ENCODE assay signal across 13 mouse cellular contexts in the genomic region with DNA sequence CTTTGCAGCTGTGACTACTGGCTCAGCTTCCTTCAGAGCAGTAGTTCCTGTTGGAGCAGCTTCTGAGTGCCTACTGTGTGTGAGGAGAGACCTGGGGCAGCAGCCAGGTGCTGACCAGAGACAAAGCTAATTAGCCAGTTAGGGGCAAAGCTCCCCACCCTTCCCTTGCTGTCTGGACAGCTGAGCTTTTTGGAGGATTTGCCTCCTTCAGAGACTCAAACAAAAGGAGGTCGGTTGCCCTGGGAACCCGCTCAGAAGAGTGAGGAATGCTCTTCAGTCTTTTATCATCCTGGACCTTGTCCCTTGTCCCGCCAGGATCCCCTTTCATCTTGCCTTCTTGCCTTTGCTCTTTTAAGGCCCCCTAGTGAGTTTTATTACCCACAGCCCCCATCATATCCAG. TPM values are rescaled to one million over a fixed set of nuclear protein-coding genes. Genes with fewer than 3 reads are reported as not detected.
A peak's percentile ranks its signal among the peaks of the same experiment; 100 is the strongest.
DNase-seq lines count a peak whose midpoint lies in the region; ATAC-seq lines count a peak whose summit lies in the region.
"Had no signal": no experiment of that assay in that cellular context is flagged by ENCODE, and none has a peak within 500 bp of the region (broad histone marks: within the 10 kb centered on the region; RNA-seq: fewer than 3 reads in every experiment).

No protein-coding gene starts in this region.

- 0 out of 2 replicates have a peak overlapping the region, but pooled peaks have one; percentile 8 for H3K27ac ChIP-seq in limb, embryonic 12.5 days
- H3K27ac ChIP-seq in limb, embryonic 10.5 days, result no peak overlapping the region
- H3K27ac ChIP-seq in hindbrain, embryonic 10.5 days, result peak overlapping the region; percentile 79; the same call in 1 of the 2 replicates
- H3K27ac ChIP-seq in midbrain, embryonic 14.5 days (replicated peaks; ENCODE audit: low read depth, low read length), result no peak overlapping the region
- H3K27ac ChIP-seq: liver, embryonic 12.5 days had no signal

- no peaks in the 10 kb centered on the region for H3K36me3 ChIP-seq in limb, embryonic 12.5 days
- no peaks in the 10 kb centered on the region for H3K36me3 ChIP-seq in limb, embryonic 10.5 days
- H3K36me3 ChIP-seq in hindbrain, embryonic 10.5 days, result no peaks in the 10 kb centered on the region
- H3K36me3 ChIP-seq in midbrain, embryonic 14.5 days (ENCODE audit: control insufficient read depth, insufficient read depth, low read length), result no peaks in the 10 kb centered on the region
- H3K36me3 ChIP-seq: liver, embryonic 12.5 days had no signal

- H3K9me3 ChIP-seq in limb, embryonic 12.5 days, result no peaks in the 10 kb centered on the region
- no peaks in the 10 kb centered on the region for H3K9me3 ChIP-seq in limb, embryonic 10.5 days (replicated peaks)
- H3K9me3 ChIP-seq in hindbrain, embryonic 10.5 days, result no peaks in the 10 kb centered on the region
- H3K9me3 ChIP-seq in midbrain, embryonic 14.5 days (ENCODE audit: control insufficient read depth, low read length), result no peaks in the 10 kb centered on the region
- H3K9me3 ChIP-seq: liver, embryonic 12.5 days had no signal

- peaks cover 9% of the 10 kb centered on the region for H3K4me1 ChIP-seq in limb, embryonic 12.5 days (replicated peaks)
- peaks cover 8% of the 10 kb centered on the region for H3K4me1 ChIP-seq in limb, embryonic 10.5 days
- peaks cover 15% of the 10 kb centered on the region for H3K4me1 ChIP-seq in hindbrain, embryonic 10.5 days (replicated peaks)
- 0 out of 2 replicates have a peak, but pooled peaks cover 9% of the 10 kb centered on the region for H3K4me1 ChIP-seq in midbrain, embryonic 14.5 days (ENCODE audit: control insufficient read depth, insufficient read depth, low read length)
- H3K4me1 ChIP-seq: liver, embryonic 12.5 days had no signal

- no peak for DNase-seq in limb, embryonic 10.5 days (ENCODE audit: low spot score)
- peak; percentile 81 for DNase-seq in hindbrain, embryonic 10.5 days (ENCODE audit: low spot score)
- peak; percentile 70 for DNase-seq in midbrain, embryonic 14.5 days
- no peak for DNase-seq in cerebellum, postnatal 10 days
- DNase-seq in cerebellum, adult 11-12 months, result no peak
- no peak for DNase-seq in left cerebral cortex, postnatal 4 days
- no peak for DNase-seq in urinary bladder, postnatal 14 days (ENCODE audit: low spot score)
- DNase-seq: adrenal gland, postnatal 14 days; cerebellum, postnatal 25 days; heart, postnatal 10 days; kidney, adult 2 months had no signal

- H3K4me2 ChIP-seq in limb, embryonic 12.5 days, result no peak overlapping the region
- 0 out of 2 replicates have a peak overlapping the region, but pooled peaks have one; percentile 6 for H3K4me2 ChIP-seq in midbrain, embryonic 14.5 days (ENCODE audit: low read length)
- H3K4me2 ChIP-seq: liver, embryonic 12.5 days had no signal

- H3K4me3 ChIP-seq in limb, embryonic 12.5 days (replicated peaks), result no peak overlapping the region
- H3K4me3 ChIP-seq in limb, embryonic 10.5 days, result no peak overlapping the region
- no peak overlapping the region for H3K4me3 ChIP-seq in hindbrain, embryonic 10.5 days
- no peak overlapping the region for H3K4me3 ChIP-seq in midbrain, embryonic 14.5 days (replicated peaks; ENCODE audit: low read depth, low read length)
- H3K4me3 ChIP-seq: liver, embryonic 12.5 days had no signal

- intact Hi-C loops in left cerebral cortex, postnatal 4 days (cut with DNase I), result no loop called here

- no peak for ATAC-seq in limb, embryonic 12.5 days (ENCODE audit: insufficient number of reproducible peaks, insufficient read depth, low FRiP score, low TSS enrichment, low read depth)
- ATAC-seq in midbrain, embryonic 14.5 days (ENCODE audit: low FRiP score, low TSS enrichment), result no peak; the same call in 1 of the 2 replicates
- ATAC-seq: liver, embryonic 12.5 days had no signal

- no peaks in the 10 kb centered on the region for H3K27me3 ChIP-seq in limb, embryonic 12.5 days
- H3K27me3 ChIP-seq in limb, embryonic 10.5 days (ENCODE audit: low read depth, poor library complexity, severe bottlenecking), result no peaks in the 10 kb centered on the region
- peaks cover 4% of the 10 kb centered on the region for H3K27me3 ChIP-seq in hindbrain, embryonic 10.5 days (ENCODE audit: insufficient read depth, poor library complexity, severe bottlenecking)
- no peaks in the 10 kb centered on the region; the same call in 1 of the 2 replicates for H3K27me3 ChIP-seq in midbrain, embryonic 14.5 days (ENCODE audit: control insufficient read depth, insufficient read depth, low read length)
- H3K27me3 ChIP-seq: liver, embryonic 12.5 days had no signal

- H3K9ac ChIP-seq in limb, embryonic 12.5 days (replicated peaks), result no peak overlapping the region
- no peak overlapping the region for H3K9ac ChIP-seq in midbrain, embryonic 14.5 days (replicated peaks; ENCODE audit: low read length)
- H3K9ac ChIP-seq: liver, embryonic 12.5 days had no signal

- 4% methylated on average over 3 of the region's 3 CpGs for WGBS in limb, embryonic 12.5 days
- WGBS in limb, embryonic 10.5 days, result 4% methylated on average over 3 of the region's 3 CpGs
- WGBS in hindbrain, embryonic 10.5 days, result 4% methylated on average over 3 of the region's 3 CpGs
- WGBS in midbrain, embryonic 14.5 days, result 0% methylated on average over 3 of the region's 3 CpGs

RNA-seq across cellular contexts. Expression of a gene that starts 46.8 kb away (rescaled TPM):
- polyA plus RNA-seq in limb, embryonic 12.5 days (2016; fragmentation: Nextera tagmentation; extraction: Ambion mirVana), result 521 and 524 TPM in 2 replicates
- 226 and 227 TPM in 2 replicates for polyA plus RNA-seq in limb, embryonic 10.5 days (2016; fragmentation: Nextera tagmentation; extraction: Ambion mirVana)
- 272 TPM in 2 replicates for polyA plus RNA-seq in hindbrain, embryonic 10.5 days (2016; fragmentation: Nextera tagmentation; extraction: Ambion mirVana)
- polyA plus RNA-seq in midbrain, embryonic 14.5 days (2014; fragmentation: Nextera tagmentation; extraction: Ambion mirVana), result 295 and 338 TPM in 2 replicates
- 10 to 100 TPM; 15.8 to 36.9 TPM for total RNA-seq in left cerebral cortex, postnatal 4 days (2021)

RNA-seq across cellular contexts. Expression of a gene that starts 50.9 kb away (rescaled TPM):
- 3.2 and 3.6 TPM in 2 replicates for polyA plus RNA-seq in limb, embryonic 12.5 days (2016; fragmentation: Nextera tagmentation; extraction: Ambion mirVana)
- 1.5 and 1.7 TPM in 2 replicates for polyA plus RNA-seq in limb, embryonic 10.5 days (2016; fragmentation: Nextera tagmentation; extraction: Ambion mirVana)
- 1.00 and 1.6 TPM in 2 replicates for polyA plus RNA-seq in hindbrain, embryonic 10.5 days (2016; fragmentation: Nextera tagmentation; extraction: Ambion mirVana)
- 2.0 and 2.3 TPM in 2 replicates for polyA plus RNA-seq in midbrain, embryonic 14.5 days (2014; fragmentation: Nextera tagmentation; extraction: Ambion mirVana)
- total RNA-seq in left cerebral cortex, postnatal 4 days (2021), result 10 to 100 TPM; 41.1 to 42.8 TPM

Comparison
In these comparisons a context has a peak if more than half of its experiments do, and no peak if none do; other contexts are left out.
1. H3K27ac ChIP-seq: peak in limb, embryonic 12.5 days (single experiment) and hindbrain, embryonic 10.5 days (single experiment); none in limb, embryonic 10.5 days (single experiment) and midbrain, embryonic 14.5 days (single experiment).
2. DNase-seq: peak in hindbrain, embryonic 10.5 days (single experiment) and midbrain, embryonic 14.5 days (single experiment); none in limb, embryonic 10.5 days (single experiment), cerebellum, postnatal 10 days (0 of 2), cerebellum, adult 11-12 months (single experiment), left cerebral cortex, postnatal 4 days (single experiment) and urinary bladder, postnatal 14 days (single experiment).